Mouse (Mus musculus): ENCODE data around the gene Defb22.

DNA sequence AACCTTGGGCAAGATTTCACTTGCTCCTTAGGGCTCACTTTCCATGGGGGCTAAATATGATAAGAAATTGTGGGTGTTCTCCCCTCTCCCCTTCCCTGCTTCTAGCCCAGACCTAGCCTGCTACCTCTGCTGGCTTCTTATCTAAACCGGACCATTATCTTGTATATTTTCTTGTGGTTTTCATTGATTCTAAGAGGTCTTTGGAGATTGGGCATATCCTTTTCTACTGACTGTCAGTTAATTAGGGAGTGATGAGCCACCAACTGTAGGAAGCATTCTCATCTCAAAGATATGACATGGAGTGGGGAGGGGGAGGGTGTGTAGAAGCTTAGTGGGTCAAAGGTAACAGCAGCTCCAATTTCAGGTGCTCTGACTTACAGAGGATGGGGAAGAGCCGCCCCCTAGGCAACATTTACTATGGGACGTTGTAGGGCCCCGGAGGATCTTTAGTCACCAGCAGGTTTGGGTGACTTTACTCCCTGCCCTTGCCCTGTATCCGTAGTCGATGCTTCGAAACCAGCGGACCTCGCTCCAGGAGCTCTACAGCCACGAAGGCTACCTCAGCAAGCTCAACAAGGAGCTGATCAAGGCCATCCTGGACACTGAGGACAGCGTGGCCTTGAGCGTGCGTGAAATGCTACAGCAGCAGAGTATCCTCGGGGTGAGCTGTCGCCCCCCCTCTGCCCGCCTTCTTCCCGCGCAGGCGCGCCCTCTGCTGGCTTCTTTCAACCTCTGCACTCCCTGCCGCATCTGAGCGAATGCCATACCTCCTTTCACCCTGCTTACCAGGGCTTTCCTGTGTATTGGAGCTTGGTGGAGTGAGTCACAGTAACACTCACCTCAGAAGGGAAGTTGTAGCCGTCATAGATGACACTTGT is 52.7 kb downstream of the Defb22 start:
- TF ChIP-seq CTCF (conservative IDR thresholded peaks at IDR 0.05; ENCODE audit: low read length) (peak; percentile 75), NANOG (IDR thresholded peaks at IDR 0.05; ENCODE audit: borderline replicate concordance, low read length) (no peak), POU5F1 (IDR thresholded peaks at IDR 0.05; ENCODE audit: borderline replicate concordance, low read length) (no peak)
